Mouse (Mus musculus) kidney, adult 18-20 months (tissue): ENCODE results near the gene Ttc28.

ENCODE experiments used
- DNase-seq: peaks from one replicate; pipeline ENCODE4 v3.0.0; 2021

Gene Ttc28

DNA sequence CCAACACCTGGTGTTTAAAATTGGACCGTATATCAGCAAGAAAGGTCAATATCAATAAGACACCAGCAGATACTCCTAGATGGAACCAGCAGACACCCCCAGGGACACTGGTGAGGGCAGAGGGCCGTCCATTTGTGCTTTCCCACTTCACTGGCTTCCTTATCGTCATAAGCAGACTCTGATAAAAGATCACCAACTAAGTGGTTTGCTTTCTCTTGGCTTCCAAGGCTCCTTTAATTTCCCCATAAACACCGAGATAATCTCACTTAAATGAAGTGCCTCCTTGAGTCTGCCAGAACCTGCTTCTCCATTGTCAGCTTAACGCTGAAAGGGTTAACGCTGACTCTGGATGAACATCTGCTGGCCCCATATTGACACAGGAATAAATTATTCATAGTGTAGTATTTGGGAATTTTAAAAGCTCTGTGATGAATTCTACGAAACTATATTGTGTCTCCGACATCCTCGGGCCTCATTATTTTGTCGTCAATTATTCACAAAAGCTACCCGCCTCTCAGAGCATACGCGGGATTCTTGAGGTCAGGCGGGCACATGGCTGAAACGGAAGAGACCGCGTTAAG, 175.3 kb downstream of the Ttc28 start:
- no peak for DNase-seq

DNA sequence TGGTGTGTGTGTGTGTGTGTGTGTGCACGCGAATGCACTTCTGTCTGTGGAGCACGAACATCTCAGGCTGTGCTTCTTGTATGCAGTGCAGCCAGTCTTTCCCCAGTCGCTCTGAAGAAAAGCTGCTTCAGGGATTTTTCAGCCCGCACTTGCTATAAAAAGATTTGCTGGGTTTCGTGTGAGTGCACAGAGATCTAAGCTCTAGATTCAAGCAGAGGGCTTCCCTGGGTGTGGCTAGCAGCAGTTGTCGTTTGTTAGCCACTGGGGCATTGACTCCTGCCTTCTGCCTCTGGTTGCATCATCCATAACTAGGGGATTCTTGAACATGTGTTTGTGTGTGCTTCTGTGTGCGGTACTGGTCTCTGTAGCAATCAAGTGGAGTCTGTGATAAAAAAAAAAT, 175.9 kb downstream of the Ttc28 start:
- no peak for DNase-seq

DNA sequence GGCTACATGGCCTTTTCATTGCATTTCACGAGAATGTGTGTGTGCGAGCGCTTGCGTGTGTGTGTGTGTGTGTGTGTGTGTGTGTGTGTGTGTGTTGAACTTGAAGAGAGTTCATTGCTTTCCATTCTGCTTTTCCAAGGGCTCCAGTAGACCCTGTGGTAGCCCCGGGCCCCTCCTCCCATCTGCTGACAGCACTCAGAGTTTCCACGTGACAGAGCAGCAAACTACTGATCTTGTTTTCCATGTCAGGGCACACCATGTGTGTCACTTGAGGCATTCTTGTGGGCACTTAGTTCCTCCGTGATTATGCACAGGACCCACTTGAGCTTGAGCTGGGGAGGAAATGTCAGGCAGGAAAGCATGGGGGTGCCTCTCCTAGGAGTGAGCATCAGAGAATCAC, 177.5 kb downstream of the Ttc28 start:
- no peak for DNase-seq

DNA sequence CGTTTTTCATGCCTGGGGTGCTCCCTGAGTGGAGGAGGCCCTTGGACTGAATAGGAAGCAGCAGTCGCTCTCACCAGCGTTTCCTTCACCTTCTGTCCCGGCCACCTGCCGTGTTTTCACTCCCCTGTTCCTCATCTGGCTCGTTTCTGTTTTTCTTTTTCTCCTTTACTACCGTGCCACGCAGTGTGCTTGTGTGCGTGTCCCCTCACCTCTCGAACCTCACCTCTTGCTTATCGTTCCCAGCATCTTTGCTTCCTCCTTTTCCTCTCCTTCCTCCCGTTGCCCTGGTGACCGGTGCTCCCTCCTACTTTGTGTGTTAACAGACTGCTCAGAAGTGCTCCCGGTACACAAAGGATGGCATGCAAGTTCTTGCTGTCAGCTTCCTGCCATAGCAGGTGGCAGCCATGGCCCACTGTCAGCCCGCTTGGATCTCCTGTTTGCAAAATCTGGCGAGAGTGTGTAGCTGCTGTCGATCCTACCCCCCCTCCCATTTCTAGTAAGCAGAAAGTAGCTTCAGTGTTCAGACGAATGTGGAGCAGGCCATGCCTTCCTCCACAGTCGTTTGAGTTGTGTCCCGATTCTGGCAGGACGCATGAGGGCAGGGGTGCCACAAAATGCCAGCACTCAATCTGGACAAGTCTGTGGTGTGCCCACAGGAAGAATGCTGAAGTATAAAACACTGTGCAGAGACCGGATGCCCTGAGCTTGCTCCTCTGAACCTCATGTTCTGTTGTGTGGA, 179.0 kb downstream of the Ttc28 start:
- DNase-seq: no peak

DNA sequence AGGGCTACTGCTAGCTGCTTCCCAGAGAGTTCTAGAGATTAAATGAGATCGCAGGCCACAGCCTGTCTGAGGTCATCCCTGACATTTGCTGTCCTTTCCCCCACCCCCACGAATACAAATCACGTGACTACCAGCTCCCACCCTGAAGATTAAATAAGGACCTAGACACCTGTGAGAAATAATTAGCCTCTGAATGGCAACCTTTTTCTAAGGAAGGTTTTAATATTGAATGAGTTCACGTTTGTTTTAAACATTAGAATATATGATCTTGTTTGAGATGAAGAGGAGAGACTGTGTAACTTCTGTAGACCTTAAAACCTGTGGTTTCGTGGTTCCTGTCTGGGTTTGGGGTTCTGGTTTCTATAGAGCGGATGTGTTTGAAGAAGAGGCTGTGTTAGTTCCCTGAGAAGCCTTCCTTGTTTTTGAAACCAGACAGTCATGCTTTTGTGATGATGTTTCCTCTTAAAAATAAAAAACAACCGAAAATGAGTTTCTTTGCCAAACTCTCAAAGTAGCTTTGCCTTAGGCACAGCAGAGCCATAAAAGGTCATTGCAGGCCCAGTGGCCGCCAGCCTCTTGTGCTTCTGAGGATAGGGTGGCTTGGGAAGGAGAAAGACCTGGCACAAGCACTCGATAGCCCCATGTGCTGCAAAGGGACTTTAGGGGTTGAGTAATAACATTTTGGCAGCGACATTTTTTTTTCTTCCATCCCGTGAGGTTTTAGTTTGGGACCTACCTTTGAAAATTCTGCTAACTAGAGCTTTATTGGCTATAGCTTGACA, 179.7 kb downstream of the Ttc28 start:
- DNase-seq: no peak

DNA sequence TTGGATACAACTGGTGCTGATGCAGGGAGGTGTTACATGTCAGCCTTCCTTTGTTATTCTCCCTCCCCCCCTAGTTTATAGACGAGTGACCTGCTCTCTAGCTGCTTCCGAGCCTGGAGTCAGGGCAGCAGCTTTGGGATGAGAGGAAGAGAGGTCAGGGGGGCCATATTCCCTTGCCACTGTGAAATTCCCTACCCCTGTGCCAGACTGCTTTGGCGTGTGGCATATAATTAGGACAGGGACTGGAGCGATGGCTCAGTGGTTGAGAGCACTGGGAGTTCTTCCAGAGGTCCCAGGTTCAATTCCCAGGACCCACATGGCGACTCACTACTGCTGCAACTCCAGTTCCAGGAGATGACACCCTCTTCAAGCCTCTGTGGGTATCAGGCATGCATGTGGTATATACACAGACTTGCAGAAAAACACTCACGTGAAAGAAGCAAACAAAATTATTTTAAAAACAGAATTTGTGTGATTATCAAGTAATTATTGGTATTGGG, 180.7 kb downstream of the Ttc28 start:
- DNase-seq: no peak

DNA sequence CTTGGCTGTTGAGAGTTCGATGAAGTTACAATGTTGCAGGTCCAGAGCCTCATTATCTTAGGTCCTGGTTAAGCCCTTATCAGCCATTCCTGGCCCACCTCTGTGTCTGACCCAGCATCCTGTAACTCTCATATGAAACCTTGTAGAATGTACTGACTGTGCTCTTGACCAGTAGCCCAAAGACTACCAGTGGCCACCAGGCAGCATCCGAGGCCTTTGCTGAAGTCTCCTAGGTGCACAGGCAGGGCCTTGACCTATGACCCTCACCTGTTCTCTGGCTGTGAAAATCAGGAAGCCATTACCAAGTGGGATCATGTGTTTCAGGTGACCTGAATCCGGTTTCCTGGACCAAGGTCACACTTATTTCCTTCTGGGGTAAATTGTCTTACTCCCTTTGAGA, 183.6 kb downstream of the Ttc28 start:
- DNase-seq: no peak

DNA sequence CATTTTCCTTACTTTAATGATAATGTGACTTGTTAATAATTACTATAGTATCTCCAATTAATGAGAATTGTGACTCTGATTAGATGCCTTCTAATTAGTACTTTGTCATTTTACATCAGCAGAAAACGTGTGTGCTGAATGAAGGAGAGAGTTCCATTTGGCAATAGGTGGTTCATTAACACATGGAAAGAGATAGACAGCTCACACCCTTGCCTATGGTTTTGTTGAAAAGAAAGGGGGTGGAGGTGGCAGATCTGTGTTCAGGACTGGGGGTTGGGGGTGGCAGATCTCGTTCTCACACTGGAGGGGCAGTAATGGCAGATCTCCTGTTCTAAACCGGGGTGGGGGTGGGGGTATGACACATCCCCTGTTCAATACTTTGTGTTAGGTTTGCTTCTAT, 184.4 kb downstream of the Ttc28 start:
- no peak for DNase-seq

DNA sequence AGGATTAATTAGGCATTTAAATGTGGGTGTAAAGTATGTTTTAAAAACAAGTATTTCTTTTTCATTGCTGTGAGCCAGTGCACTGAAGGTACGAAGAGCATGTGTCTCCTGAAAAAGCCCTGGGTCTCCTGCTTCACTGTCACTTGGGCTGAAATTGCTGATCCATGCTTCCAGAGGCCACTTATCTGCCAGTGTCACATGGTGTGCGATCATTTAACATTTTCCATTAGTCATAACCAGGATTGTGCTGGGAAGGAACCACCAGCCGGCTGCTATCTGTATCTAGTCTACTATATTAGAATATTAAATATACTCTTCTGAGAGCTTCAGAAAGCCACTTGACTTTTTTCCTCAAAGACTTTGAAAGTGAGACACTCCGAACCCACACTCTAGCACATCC, 186.2 kb downstream of the Ttc28 start:
- DNase-seq: no peak

DNA sequence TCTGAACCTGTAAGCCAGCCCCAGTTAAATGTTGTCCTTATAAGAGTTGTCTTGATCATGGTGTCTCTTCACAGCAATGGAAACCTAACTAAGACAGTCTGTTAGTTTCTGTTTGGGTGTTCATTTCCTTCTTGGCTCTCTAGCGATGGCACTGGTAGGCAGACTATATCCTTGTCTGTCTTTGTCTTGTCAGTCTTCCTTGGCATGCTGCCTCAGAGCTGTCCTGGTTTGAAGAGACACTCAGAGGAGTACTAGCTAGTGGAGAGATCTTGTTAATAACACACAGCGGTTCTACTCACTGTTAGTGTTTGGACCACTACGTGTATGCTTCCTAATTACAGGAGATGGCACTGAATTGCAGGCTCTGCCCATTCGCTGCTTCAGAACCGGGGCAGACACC, 189.9 kb downstream of the Ttc28 start:
- DNase-seq: no peak

DNA sequence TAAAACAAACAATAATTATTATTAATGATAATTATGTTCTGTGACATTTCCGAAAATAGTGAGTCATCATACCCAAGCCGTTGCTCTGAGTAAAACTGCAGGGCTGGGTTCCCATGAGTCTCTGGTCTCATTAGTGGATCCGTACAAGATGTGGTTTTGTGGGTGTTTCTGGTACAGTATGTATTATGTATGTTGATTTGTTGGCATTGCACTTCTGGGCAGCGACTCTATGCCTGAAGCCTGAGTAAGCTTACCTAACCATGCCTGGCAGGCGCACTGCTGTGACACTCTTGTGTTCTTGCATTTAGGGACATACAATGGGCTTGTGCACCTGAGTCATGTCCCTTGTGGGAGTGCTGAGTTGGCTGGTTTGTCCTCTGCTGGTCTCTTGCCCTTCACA, 190.3 kb downstream of the Ttc28 start:
- DNase-seq: no peak

DNA sequence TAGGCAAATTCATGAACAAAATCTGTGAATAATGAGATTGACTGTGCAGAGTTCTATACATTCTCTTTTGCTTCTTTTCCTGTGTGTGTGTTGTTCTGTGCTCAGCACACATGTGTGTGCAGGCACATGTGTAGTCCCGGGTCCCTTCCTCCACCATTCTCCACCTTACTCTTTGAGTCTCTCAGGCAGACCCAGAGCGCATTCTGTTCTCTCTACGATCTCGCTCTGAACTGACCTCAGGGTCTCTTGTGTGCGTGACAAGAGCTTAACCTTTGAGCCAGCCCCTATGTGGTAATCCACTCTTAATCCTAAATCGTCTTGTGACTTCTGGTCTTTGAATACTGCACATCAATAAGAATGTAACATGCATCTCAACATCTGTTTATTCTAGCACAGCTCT, 190.8 kb downstream of the Ttc28 start:
- DNase-seq: no peak

DNA sequence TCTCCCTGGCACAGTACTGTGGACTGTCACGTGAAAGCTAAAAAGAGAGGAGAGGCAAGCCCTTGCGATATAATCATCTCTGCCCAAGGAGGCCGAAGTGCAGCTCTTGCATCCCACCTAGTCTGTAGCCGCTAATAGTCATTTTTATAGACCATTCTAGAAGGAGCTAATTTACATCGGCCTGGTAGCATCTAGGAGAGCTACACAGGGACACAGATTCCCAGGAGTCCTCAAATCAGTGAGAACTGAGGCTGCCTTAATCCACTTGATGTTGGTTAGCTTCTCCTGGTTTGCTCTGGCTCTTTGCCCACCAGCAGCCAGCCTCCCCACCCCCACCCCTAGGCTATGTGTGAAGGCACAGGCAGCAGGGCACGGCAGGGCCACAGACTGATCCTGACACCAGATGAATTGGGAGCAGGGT, 193.7 kb downstream of the Ttc28 start:
- peak; percentile 23 for DNase-seq

DNA sequence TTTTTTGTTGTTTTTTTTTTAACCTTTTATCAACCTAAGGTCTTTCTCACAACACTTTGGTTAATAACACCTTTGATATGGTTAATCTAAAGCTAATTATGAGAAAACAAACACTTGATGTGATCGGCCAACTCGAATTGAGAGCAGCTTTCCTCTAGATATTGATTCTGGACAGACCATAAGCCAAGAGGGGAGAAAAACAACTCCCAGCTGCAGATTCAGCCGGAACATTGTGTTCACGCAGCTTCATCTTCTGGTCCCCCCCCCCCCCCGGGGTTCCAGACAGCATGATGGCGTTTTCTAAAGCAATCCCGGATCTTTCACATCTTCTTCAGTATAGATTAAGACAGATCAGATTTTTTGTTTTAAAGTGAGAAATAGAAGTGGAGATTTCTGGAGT, 194.4 kb downstream of the Ttc28 start:
- DNase-seq: no peak

DNA sequence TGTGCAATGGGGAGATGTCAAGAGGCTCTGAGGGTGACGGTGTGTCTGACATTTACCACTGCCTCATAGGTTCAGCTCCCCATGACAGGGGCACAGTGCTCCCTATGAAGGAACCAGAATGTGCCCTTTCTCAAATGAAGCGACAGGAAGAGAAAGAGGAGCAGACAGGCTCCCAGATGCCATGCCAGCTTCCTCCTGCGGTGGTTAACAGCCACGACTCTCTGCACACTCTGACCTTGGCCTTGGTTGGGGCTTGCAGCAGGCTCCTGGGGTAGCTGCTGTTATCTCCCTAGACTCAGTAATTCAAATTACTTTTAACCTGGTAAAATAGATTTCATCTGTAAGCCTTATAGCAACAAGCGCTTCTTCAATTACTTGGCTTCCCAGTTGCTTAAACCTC, 196.2 kb downstream of the Ttc28 start:
- DNase-seq: no peak

DNA sequence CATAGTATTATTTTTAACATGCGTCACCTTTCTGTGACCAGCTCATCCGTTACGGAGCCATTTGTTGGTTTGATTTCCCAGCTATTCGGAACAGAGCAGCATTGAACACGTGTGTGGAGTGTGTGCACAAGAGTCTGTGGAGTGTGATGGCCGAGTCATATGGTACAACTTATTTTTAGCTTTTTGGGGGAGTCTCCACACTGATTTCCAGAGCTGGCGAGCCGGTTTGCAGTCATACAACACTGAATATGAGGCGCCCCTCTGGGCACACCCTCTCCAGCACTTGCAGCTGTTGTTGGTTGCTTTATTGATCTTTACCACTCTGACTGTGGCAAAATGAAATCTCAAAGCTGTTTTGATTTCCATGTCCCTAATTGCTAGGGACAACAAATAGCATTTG, 197.7 kb downstream of the Ttc28 start:
- no peak for DNase-seq

DNA sequence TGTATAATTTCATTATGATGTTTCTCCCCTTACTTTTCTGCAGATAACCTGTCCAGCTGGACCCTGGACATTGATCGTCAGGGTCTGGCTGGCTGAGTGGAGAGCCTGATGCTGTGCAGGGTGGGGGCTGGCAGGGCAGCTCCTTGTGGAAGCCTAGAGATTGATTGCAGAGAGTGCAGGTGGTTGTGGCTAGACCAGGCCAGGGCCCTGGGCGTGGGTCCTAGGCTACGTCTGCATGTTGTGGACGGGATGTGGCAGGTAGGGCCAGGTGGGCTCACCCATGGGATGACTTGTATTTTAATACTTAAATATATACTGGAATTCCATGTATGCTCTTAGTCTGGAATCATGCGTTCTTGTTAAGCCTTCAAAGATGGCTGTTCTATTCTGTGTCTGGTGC, 201.0 kb downstream of the Ttc28 start:
- no peak for DNase-seq

DNA sequence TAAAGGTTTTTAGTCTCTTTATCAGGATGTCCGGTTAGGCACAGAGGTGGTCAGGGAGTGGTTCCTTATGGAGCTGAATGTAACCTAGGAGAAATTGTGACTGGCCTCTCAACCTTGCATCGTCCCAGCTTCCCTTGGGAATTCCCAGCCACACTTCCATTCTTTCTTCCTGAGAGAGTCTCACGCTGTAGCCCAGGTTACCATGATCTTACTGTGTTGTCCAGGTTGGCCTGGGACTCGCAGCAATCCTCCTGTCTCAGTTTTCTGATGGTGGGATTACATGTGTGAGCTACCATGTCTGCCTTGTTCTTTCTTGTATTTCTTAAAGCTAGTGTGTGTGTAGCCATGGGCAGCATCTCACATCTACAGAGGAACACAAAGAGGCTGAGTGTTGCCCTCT, 206.2 kb downstream of the Ttc28 start:
- DNase-seq: no peak

DNA sequence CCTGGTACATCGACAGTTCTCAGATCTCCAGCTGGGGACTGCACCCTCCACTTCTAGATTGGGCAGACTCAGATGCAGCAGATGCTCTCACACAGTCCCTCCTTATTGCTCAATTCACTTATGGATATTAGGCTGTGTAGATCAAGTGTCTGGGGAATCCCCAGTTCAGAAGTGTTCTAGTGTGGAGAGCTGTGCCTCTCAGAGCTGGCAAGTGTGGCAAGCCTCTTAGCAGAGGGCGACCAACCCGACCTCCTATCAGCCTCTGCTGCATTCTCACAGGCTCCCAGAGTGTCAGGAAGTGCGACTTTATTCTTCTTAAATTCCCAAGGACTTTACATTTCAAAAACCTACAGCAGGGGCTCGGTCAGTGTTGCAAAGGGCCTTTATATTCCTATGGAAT, 217.1 kb downstream of the Ttc28 start:
- no peak for DNase-seq

DNA sequence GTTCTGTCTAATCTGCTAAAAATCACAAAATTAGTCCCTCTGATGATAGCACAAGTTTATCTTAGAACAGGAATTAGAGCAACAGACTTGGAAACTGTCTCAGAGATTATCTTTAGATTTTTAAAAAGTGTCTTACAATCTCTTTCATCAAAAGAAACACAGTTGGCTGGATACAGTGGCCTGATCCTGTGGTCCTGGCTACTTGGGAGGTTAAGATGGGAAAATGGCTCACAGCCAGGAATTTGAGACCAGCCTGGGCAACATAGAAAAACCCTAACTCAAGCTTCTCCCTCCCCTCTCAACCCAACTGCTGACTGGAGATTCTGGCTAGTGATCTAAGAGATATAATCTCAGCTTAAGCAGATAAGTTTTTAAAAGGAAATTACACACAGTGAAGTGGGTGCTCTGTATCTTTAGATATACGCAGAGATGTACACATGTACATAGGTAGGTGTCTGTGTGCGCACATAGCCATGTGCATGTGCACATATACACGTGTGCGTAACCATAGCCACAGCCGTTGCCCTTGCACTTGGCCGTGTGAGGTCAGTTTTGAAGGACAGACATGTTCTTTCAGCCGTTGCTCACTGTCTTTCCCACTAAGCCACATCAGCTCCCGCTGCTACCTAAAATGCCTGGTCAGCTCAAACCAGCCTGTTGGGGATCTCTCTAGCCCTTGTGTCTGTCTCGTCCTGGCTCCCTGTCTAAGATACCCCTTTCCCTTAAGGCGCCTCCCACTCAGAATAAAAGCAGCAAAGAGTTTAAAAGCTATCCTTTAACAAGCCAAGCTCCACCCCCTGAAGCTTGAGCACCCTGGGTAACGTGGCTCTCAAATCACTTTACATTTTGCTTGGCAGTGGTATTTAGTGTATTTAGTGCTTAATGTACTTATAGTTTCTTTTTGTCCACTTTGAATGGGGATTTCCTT, 217.9 kb downstream of the Ttc28 start:
- no peak for DNase-seq

DNA sequence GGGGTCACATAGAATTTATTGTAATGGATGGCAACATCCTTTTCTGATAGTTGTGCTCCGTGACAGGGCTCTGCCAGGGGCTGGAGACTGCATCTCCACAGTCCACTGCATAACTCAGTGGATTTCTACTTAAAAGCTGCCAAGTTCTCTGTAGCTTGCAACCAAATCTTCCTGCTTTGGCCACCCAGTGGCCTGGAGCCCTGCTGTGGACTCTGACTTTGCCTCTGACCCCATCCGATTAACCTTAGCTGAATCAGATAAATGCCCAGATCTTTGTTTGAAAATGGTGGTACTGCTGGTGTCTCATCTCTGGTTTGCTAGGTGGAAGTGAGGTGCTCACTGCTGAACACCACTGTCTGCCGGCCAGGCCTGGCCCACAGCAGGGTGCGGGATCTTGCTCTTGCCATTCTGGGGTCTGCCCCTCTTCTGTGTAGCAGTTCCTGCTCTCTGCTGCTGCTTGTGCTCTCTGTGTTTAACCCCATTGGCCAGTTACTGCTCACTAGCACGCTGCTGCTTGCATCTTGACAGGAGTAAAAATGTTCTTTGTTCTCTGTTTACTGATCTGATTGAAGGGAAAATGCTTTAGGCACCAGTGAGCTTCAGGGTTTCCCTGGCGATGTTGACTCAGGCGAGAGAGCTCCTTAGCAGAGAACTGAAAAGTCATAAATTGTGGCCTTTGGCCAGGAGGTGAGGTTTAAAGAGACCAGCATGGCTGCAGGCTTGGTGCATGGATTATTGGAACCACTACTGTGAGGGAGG, 219.1 kb downstream of the Ttc28 start:
- DNase-seq: peak; percentile 43

DNA sequence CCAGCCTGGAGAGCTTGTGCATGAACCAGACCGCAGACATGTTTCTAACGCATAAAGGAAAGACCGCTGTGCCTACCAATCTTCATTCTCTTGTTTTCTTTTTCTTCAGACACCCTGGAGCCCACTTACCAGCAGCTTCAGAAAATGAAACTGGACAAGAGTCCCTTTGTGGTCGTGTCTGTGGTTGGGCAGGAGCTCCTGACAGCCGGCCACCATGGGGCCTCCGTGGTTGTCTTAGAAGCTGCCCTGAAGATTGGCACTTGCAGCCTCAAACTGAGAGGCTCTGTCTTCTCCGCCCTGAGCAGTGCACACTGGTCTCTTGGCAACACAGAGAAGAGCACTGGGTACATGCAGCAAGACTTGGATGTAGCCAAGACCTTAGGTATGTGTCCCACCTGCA, 221.0 kb downstream of the Ttc28 start:
- DNase-seq: no peak
